Mouse (Mus musculus) liver (tissue): ENCODE data around the gene Gtf2f2.
A peak's percentile ranks its signal among the peaks of the same experiment; 100 is the strongest.

Experiments used
- DNase-seq: peaks from one replicate; pipeline ENCODE4 v3.0.0-alpha.2; 2020; ENCODE audit warnings: mixed read lengths

The Gtf2f2 gene

GRCm38 (mm10) chr14:76010102-76011061 lies at the start of gene Gtf2f2:
TSS of gene Gtf2f2 (minus strand) at chr14:76010865.
- DNase-seq = peak; percentile 92

GRCm38 (mm10) chr14:76059441-76059840 lies 48.8 kb upstream of the Gtf2f2 start:
- DNase-seq = no peak

DNA sequence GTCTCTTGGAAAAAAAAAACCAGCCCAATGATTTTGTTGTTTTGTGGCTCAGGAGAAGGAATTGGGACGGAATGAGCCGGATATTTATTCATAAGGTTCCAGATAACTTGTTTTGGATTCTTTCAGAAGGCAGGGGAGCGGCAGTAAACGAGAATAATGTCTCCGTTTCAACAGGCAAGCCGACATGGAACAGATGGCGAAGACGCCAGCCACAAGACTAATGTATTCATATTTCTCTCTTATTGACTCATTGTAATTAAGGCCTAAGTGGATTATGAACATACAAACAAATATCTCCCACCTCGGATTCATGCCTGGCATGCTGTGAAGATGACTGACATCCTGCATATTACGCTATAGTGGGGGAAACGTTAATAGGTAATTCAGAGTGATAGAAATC lies 43.1 kb upstream of the Gtf2f2 start:
- no peak for DNase-seq

DNA sequence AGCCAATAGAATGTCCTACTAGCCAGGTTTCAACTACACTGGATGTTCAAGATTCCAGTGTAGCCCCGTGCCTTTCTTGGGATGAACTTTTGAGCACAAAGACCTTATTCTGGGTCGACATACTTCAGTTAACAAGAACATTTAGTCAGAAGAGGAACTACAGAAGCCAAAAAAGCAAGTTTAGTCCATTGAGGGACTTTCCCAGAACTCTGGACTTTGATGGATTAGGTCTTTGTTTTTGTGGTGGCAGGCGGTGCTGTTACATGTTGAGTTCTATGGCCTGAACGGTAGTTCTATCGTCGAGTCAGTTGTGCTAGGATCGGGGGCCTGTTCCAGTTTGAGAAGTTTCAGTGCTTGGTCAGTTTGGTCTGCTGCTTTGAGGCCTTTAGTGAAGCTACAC lies 41.3 kb upstream of the Gtf2f2 start:
- DNase-seq = no peak

DNA sequence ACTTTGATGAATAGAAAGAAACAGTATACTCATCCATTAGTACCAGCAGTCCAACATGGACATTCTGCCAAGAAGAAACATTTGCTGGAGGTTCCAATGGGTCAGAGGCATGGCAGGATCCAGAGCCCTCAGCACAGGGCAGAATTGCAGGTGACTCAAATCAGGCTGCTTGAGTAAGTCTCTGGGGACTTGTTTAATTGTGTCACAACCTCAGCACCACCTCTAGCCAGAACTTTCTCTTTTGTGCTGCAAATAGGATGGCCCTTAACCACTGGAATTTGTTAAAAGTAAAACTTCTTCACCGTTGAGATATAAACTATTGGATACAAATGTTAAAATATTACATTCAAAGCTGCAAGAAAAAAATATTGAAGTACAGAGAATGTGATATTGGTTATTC lies 35.1 kb upstream of the Gtf2f2 start:
- no peak for DNase-seq

- DNase-seq = no peak
Observed at GRCm38 (mm10) chr14:76044164-76044557, 33.5 kb upstream of the Gtf2f2 start.

DNA sequence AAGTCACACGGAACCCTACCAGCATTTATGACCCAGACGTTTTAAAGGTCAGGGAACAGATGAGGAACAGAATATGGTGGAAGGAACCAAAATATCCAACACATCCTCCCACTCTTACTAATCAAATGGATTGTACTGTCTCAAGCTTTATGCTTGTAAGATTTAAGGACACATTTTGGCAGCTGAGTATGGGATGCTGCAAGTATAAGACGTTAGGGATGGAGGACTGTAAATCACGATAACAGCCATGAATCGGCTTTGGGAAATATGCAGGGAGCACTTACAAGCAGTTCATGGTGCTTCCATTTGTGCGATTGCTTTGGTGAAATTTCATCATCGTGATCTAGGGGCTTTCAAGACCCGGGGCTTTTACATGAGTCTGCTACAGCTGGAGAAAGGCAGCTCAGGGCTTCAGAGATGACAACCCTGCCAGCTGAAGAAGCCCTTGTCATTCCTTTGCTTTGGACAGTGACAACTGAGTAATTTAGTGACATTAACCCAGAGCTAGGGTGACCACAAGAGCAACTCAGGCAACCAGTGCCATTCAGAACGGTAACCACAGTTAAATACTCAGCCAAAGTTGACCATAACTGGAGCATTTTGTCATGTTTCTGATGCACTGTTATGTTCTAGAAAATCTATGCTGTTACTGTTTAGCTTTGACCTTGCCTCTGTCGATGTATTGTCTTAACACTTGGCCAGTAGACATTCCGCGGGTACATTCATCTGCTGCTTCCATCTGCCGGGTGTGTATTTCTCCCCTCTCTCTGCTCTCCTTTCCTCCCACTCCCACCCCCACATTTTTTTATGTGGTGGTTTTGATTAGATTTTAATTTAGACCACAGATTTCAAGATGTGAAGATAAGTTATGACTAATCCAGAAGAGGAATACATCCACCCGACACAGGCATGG lies 32.8 kb upstream of the Gtf2f2 start:
- no peak for DNase-seq

GRCm38 (mm10) chr14:76033221-76033637 lies 22.6 kb upstream of the Gtf2f2 start:
- DNase-seq = no peak

- no peak for DNase-seq
Observed at GRCm38 (mm10) chr14:76032671-76033136, 22.0 kb upstream of the Gtf2f2 start.

DNA sequence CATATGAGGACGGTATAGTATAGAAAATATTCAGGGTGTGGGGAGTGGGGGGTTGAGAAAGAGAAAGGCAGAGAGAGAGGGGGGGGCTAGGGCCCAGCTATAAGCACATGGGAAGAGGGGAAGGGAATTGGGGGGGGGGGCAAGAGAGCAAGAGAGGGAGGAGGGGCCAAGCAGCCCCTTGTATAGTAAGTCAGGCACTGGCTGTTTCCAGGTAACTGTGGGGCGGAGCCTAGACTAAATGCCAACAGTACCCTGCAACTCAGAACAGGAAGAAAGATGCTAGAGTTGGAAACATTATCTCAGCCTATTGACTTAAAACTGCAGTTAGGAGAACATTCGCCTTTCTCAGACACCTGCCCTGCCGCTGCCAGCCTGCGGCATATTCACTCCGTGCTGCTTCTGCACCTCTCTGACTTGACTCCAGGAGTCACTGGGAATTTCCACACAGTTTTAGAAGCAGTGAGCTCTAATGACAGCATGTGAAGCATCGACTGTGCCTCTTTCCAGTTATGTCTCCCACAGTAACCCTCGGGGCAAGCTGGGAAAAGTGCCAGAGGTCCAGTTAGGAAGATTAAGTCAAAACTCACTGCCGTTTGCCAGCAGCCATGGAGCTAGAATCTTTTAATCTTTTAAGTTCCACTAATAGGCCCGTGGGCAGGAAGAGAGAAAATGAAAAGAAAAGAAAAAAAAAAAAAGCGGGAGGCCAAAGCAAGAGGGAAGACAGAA lies 20.6 kb upstream of the Gtf2f2 start:
- no peak for DNase-seq

GRCm38 (mm10) chr14:76024641-76025040 lies 14.0 kb upstream of the Gtf2f2 start:
- no peak for DNase-seq

DNA sequence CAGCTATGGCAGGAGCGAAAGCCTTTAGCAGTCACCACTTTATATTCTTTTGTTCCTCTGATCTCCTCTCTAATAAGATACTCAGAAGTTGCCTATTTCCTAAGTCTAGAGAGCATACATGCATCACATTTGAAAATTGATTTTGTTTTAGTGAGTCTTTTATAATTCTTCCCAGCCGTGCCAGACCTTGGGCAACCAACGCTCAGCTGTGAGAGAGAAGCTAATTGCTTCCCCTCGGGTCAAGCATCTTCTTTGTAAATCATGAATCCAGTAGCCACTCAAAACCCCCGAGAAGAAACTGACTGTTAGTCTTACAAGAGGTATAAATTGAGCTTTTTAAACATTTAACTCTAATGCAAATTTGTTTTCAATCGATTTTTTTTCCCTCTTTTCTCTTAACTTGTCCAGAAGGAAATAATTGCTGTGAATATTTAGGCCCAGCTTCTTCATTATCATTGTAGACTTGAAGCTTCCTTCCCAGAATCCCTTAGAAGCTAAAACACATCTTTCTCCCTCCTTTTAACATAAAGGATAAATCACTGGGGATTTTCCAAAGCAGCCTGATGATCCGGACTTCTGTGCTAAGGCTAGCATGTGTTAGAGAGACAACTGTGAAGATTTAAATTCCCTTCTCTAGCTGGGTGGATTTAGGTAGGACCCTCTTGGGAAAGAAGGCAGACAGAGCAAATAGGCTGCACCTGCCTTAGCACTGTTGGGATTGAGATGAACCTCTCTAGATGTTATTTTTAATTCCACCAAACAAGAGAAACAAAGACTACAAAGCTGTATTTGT lies 10.5 kb upstream of the Gtf2f2 start:
- DNase-seq = no peak

DNA sequence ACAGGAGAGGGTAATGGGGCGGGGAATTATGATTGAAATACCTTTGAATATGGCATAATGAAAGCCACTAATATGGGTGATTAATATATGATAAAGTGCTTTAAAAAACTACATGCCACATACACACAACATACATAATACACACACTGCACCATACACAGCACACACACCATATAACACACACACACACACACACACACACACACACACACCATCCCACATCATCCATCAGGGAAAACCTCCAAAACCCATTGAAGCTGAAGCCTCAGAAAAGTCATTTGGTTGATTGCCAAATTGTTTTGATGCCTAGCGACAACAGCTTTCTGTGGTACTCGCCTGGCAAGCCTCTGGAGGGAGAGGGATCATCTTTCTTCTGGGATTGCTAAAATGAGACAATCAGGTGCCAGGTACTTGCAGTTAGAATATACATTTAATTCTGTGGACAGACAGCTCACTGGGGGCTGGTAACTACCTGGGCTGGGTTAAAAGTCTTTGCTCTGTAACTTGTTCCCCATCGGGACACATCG lies 9.7 kb upstream of the Gtf2f2 start:
- no peak for DNase-seq

DNA sequence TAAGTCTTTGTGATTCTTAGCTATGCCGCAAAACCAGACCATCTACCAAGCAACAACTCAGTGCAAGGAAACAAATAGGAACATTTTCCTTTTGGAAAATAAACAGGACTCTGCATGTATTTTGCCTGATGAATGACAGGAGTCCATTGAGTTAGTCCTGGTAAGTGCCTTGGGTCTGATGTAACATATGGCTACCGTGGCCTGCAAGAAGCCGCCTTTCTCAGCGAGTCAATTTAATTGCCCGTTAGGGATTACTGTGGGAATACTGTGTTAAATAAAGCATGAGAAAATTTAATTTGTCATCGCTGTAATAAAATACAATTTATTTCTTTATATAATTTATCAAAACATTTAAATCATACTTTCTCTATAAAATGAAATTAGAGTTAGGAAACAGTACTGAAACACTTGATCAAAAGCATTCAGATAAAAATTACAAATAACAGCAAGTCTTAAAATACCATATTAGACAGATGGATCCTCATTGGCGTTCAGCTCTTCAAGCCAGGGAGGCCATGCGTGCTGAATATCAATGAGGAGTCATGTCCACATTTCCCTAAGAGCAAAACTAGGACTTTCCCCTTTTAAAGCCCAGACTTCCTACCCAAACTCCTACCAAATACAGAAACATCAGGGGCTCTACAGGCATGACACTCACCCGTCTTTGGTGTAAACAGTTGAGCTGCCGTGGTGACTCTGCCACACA lies 7.3 kb upstream of the Gtf2f2 start:
- no peak for DNase-seq

DNA sequence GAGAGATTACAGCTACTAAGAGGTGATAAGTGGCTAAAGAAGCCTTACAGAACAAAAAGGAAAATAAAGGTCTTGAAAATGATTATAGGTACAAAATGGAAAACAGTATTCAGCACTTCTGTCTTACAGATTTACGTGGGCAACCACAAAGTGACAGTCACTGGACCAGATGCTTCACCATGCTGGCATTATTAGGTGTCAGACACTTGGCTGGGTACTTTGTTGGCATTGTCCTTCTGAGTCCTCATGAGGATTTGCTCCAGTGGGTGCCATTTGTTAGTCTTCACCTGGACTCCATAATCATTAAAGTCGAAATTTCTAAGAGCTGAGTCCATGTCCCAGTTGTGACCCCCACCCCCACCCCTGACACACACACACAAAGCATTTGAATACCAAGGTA lies 3.7 kb upstream of the Gtf2f2 start:
- no peak for DNase-seq

DNA sequence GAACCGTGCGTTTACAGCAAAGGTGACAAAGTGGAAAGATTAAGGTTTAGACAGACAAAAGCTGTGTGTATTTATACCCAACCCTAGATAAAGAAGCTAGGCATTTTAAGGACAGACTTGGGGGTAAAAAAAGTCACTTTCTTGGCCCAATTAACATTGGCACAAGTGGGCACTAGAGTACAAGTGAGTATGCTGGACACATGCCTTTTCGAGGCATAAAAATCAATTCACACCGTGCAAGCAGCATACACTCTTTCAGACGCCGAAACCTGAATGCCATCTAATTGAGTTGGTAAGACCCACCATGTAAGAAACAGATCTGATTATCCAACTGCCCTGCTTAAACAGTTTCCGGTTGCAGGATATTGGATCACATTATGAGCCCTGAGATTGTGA lies 395 bp upstream of the Gtf2f2 start:
- no peak for DNase-seq

- DNase-seq = no peak
Observed at GRCm38 (mm10) chr14:76009185-76009584, 1.5 kb downstream of the Gtf2f2 start.

- no peak for DNase-seq
Observed at GRCm38 (mm10) chr14:76008174-76008573, 2.5 kb downstream of the Gtf2f2 start.

- no peak for DNase-seq
Observed at GRCm38 (mm10) chr14:76005011-76005410, 5.7 kb downstream of the Gtf2f2 start.

DNA sequence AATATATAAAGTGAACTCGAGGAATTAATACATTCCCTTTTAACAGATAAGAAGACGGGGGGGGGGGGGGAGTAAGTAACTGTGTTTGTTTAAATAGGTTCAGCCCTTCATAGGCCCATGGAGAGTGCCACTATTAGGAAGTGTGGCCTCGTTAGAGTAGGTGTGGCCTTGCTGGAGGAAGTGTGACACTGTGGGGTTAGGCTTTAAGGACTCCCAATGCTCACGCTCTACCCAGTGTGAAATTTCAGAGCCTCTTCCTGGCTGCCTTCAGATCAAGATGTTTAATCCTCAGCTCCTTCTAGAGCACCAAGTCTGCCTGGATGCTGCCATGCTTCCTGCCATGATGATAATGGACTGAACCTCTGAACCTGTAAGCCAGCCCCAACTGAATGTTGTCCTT lies 8.9 kb downstream of the Gtf2f2 start:
- DNase-seq = no peak

GRCm38 (mm10) chr14:75998082-75998481 lies 12.6 kb downstream of the Gtf2f2 start:
- DNase-seq = no peak
